Mouse (Mus musculus) urinary bladder, postnatal 4 days (tissue): ENCODE measurements around the gene Retnlb.
"Not testable (repeated sequence)": the region's sequence is repeated elsewhere in the genome, so short reads cannot be mapped to it uniquely, and the experiment has no call there.

ENCODE experiments used
- DNase-seq, 2 experiments: peaks; one replicate each; pipeline ENCODE4 v3.0.0; 2021 to 2022; ENCODE audit warnings: low spot score in 2 of 2

Retnlb gene

GRCm38 (mm10) chr16:48816695-48817094 lies at the start of gene Retnlb:
Retnlb (plus strand) TSS chr16:48816856.
- no peak for DNase-seq

DNA sequence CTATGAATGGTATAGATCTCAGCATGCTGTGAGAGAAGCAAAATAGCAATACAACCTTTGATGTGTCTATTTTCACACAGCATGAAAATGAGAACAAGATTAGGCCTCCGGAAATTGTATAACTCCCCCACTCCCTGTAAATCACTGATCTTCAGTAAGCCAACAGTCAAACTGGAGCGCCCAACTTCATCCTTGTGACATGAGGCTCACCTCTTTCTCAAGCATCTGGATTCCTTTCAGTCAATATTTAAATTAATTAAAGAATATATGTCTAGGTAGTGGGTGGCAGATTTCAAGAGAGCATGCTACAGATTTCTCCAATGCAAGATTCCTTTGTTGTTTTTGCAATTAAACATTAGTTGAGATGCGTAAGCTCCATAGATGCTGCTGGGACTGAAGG lies 47.5 kb upstream of the Retnlb start:
- no peak for DNase-seq

GRCm38 (mm10) chr16:48771971-48772445 lies 44.6 kb upstream of the Retnlb start, which contains the start of gene Trat1:
Trat1 (minus strand) TSS chr16:48772021.
- no peak for DNase-seq

GRCm38 (mm10) chr16:48777254-48777653 lies 39.4 kb upstream of the Retnlb start:
- DNase-seq, result no peak

- no peak for DNase-seq
These were observed 30.4 kb upstream of the Retnlb start for GRCm38 (mm10) chr16:48786258-48786657.

- DNase-seq, result no peak
These were observed 27.9 kb upstream of the Retnlb start for GRCm38 (mm10) chr16:48788704-48789185.

- no peak for DNase-seq
These were observed 18.4 kb upstream of the Retnlb start for GRCm38 (mm10) chr16:48798285-48798684.

- DNase-seq, result no peak
These were observed 17.2 kb upstream of the Retnlb start for GRCm38 (mm10) chr16:48799470-48799869.

DNA sequence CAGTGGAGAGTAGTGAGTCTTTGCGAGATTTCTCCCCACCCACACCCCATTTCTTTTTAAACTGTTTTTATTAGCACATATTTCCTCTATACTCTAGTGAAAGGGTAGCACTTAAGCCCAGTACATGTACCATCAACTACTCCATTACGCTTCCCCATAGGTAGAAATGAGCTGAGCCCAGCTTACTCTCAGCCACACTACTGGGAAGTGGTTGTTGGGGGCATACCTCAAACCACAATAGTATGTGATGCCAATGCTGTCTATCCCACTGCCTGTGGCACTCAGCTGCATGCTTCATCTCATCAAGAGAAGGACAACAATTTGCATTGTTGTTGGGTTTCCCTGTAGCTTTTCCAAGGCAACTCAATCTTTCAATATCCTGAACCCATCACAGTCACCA lies 15.8 kb upstream of the Retnlb start:
- DNase-seq, result no peak

DNA sequence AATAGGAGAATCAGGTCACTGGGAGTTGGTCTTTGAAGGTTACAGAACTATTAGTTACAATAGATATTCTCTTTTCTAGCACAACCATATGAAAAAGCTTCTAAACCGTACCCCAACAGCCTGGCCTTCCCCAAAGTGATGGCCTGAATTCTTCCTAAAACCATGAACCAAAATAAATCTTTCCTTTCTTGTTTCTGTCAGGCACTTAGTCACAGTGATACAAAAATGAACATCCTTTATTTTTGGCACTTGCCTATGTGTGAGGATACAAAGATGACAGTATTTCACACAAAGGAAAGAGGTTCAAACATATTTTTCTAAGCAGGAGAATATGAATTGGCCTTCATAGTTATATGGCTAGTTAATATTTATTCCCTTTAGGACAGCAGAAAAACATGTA lies 11.2 kb upstream of the Retnlb start:
- DNase-seq, result no peak

GRCm38 (mm10) chr16:48806521-48806920 lies 10.1 kb upstream of the Retnlb start:
- no peak for DNase-seq

GRCm38 (mm10) chr16:48809374-48809773 lies 7.3 kb upstream of the Retnlb start:
- no peak for DNase-seq

- DNase-seq, result no peak
These were observed 4.7 kb upstream of the Retnlb start for GRCm38 (mm10) chr16:48811881-48812436.

- DNase-seq, result no peak
These were observed 1.9 kb downstream of the Retnlb start for GRCm38 (mm10) chr16:48818524-48818923.

GRCm38 (mm10) chr16:48826474-48826873 lies 9.8 kb downstream of the Retnlb start:
- no peak for DNase-seq

DNA sequence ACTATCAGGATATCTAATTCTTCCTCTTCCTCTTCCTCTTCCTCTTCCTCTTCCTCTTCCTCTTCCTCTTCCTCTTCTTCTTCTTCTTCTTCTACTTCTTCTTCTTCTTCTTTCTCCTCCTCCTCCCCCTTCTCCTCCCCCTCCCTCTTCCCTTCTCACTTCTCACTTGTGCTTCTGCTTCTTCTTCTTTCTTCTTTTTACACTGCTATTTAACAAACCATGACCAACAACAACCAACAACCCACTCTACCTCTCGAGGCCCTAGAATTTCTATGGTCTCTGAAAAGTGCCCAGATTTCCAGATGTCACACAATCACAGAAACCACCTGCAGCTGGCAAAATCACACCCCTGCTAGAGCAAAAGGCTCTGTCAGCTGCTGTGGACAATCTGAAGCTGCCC lies 11.0 kb downstream of the Retnlb start:
- DNase-seq, result no peak

- DNase-seq, result no peak
These were observed 12.4 kb downstream of the Retnlb start for GRCm38 (mm10) chr16:48829060-48829459.

- no peak for DNase-seq
These were observed 15.4 kb downstream of the Retnlb start for GRCm38 (mm10) chr16:48832055-48832454.

DNA sequence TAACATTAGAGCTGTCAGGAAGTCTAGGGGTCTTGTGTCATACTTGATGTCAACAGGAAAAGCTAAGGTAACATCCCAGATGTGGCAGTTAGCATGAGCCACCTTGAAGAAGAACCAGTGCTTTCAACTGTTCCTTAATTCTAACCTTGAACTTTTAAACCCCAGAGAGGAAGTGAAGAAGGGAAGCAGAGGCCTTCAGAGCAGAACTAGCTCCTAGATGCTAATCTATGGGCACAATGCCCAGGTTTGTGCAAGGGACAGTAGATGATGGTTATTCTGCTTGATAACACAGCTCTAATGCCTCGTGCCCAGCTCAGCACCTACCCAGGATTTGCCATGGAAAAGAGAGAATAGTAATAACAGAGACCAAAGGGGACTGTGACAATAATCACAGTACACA lies 17.0 kb downstream of the Retnlb start:
- not testable (repeated sequence) for DNase-seq

GRCm38 (mm10) chr16:48842266-48842665 lies 25.6 kb downstream of the Retnlb start, which contains the start of gene Retnla:
Retnla (plus strand) TSS chr16:48842551.
- DNase-seq, result no peak

- DNase-seq, result no peak
These were observed 27.2 kb downstream of the Retnlb start for GRCm38 (mm10) chr16:48843671-48844386.

- DNase-seq, result not testable (repeated sequence)
These were observed 48.3 kb downstream of the Retnlb start for GRCm38 (mm10) chr16:48865004-48865403.

- DNase-seq, result no peak
These were observed 51.0 kb downstream of the Retnlb start for GRCm38 (mm10) chr16:48867690-48868089.
